In the genomic region with DNA sequence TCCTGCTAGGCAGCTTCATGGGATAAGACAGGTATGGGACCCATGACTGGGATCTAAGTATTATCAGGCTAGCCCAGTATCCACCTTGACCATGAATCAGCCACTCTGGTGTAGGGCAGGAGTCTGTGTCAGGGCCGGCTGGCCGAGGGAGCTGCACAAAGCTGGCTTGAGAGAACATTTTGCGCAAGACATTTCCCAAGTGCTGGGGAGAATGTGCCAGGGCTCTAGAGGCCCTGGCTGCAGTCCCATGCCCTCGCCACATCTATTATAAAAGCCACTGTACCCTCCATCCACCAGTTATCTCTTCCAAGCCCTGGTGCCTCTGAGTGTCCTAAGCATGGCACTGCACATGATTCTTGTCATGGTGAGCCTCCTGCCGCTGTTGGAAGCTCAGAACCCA, we compare ENCODE assay signal across 16 mouse cellular contexts. TPM values are rescaled to one million over a fixed set of nuclear protein-coding genes. Genes with fewer than 3 reads are reported as not detected.
DNase-seq lines count a peak whose midpoint lies in the region; ATAC-seq and TF ChIP-seq lines count a peak whose summit lies in the region.
"Had no signal": no experiment of that assay in that cellular context is flagged by ENCODE, and none has a peak within 500 bp of the region (broad histone marks: within the 10 kb centered on the region; RNA-seq: fewer than 3 reads in every experiment).

Gene Orm2 (plus strand): TSS at position 300 of the 400 bp plus-strand sequence.

- TF ChIP-seq CTCF in heart, adult 2 months (IDR thresholded peaks at IDR 0.05), result no peak

- ATAC-seq in intestine, embryonic 16.5 days, result no peak
- ATAC-seq: intestine, postnatal 0 days had no signal

- H3K27ac ChIP-seq in heart, adult 2 months, result no peak within 1 kb of the TSS
- no peak within 1 kb of the TSS for H3K27ac ChIP-seq in heart, embryonic 10.5 days
- no peak within 1 kb of the TSS for H3K27ac ChIP-seq in intestine, embryonic 16.5 days (ENCODE audit: low read length)

- no peaks in the 10 kb centered on the region for H3K27me3 ChIP-seq in heart, adult 2 months (ENCODE audit: control insufficient read depth, insufficient read depth, low read length)
- H3K27me3 ChIP-seq in heart, embryonic 10.5 days (ENCODE audit: insufficient read depth, poor library complexity, severe bottlenecking), result no peaks in the 10 kb centered on the region
- H3K27me3 ChIP-seq in intestine, embryonic 16.5 days (replicated peaks; ENCODE audit: control insufficient read depth, insufficient read depth, low read length), result no peaks in the 10 kb centered on the region

- no peak within 1 kb of the TSS for H3K4me2 ChIP-seq in intestine, embryonic 16.5 days (ENCODE audit: low read depth, low read length)

- no peak within 1 kb of the TSS for H3K4me3 ChIP-seq in heart, adult 2 months
- H3K4me3 ChIP-seq in heart, embryonic 10.5 days, result no peak within 1 kb of the TSS
- no peak within 1 kb of the TSS for H3K4me3 ChIP-seq in intestine, embryonic 16.5 days (ENCODE audit: low read length)

- no peak for TF ChIP-seq POLR2A in heart, adult 2 months (IDR thresholded peaks at IDR 0.05; ENCODE audit: insufficient read depth, low read depth, low read length)

- no peak within 1 kb of the TSS for H3K9ac ChIP-seq in heart, adult 2 months (ENCODE audit: low read depth, low read length)
- no peak within 1 kb of the TSS for H3K9ac ChIP-seq in intestine, embryonic 16.5 days (ENCODE audit: low read depth, low read length)

- H3K36me3 ChIP-seq in heart, adult 2 months (ENCODE audit: control insufficient read depth, insufficient read depth, low read length), result no peaks in the 10 kb centered on the region
- H3K36me3 ChIP-seq in heart, embryonic 10.5 days, result no peaks in the 10 kb centered on the region
- H3K36me3 ChIP-seq in intestine, embryonic 16.5 days (ENCODE audit: control insufficient read depth, insufficient read depth, low read length), result no peaks in the 10 kb centered on the region

- intact Hi-C loops in heart, adult 2 months (cut with DNase I), result no loop called here
- intact Hi-C loops in heart, postnatal 10 days (cut with DNase I), result no loop called here

- H3K9me3 ChIP-seq in heart, embryonic 10.5 days, result no peaks in the 10 kb centered on the region
- H3K9me3 ChIP-seq in intestine, embryonic 16.5 days (ENCODE audit: control insufficient read depth, low read length), result no peaks in the 10 kb centered on the region

- no peaks in the 10 kb centered on the region; the same call in 1 of the 2 replicates for H3K4me1 ChIP-seq in heart, adult 2 months (ENCODE audit: control insufficient read depth, insufficient read depth, low read length)
- H3K4me1 ChIP-seq in heart, embryonic 10.5 days, result no peaks in the 10 kb centered on the region
- H3K4me1 ChIP-seq in intestine, embryonic 16.5 days (ENCODE audit: control insufficient read depth, insufficient read depth, low read length), result no peaks in the 10 kb centered on the region

- peak; percentile 63 to 71 for DNase-seq in heart, adult 2 months
- DNase-seq in heart, embryonic 10.5 days (ENCODE audit: low spot score), result no peak
- peak; percentile 94 for DNase-seq in adipocyte (ENCODE audit: low spot score)
- peak; percentile 42 to 53 for DNase-seq in heart, postnatal 10 days
- peak; percentile 46 to 63 for DNase-seq in lung, postnatal 4 days
- DNase-seq in frontal cortex, postnatal 25 days (ENCODE audit: low spot score in 2 of 2), result no peak
- DNase-seq: cerebellum, adult 11-12 months; kidney, postnatal 4 days; right cerebral cortex, postnatal 25 days; thymus, postnatal 25 days had no signal

- 59% methylated on average over 5 of the region's 5 CpGs for WGBS in heart, adult 2 months
- WGBS in heart, embryonic 10.5 days, result 86% methylated on average over 5 of the region's 5 CpGs
- WGBS in intestine, embryonic 16.5 days, result 91% methylated on average over 5 of the region's 5 CpGs

- peak; percentile 69; the same call in 1 of the 2 replicates for TF ChIP-seq EP300 in heart, adult 2 months (IDR thresholded peaks at IDR 0.05; ENCODE audit: insufficient read depth, low read depth, low read length)

- H3K79me2 ChIP-seq in heart, adult 2 months (replicated peaks; ENCODE audit: control insufficient read depth, insufficient read depth, low read length), result no peaks in the 10 kb centered on the region

RNA-seq across cellular contexts. Expression of gene Orm2, which starts in this region (rescaled TPM):
- total RNA-seq in heart, adult 2 months (2021), result not detected
- 0.73 TPM in 1 of 2 replicates, not detected in the other for polyA plus RNA-seq in heart, adult 2 months (2012; rRNA removed)
- polyA plus RNA-seq in heart, embryonic 10.5 days (2016; fragmentation: Nextera tagmentation; extraction: Ambion mirVana), result not detected in 2 replicates
- total RNA-seq in heart, postnatal 10 days (2021), result not detected
- polyA plus RNA-seq in intestine, embryonic 16.5 days (2015; fragmentation: Nextera tagmentation; extraction: Ambion mirVana), result not detected in 2 replicates
- polyA plus RNA-seq: heart, postnatal 0 days; intestine, postnatal 0 days; limb, embryonic 14.5 days; lung, embryonic 16.5 days; stomach, embryonic 14.5 days had no signal

Comparison
In these comparisons a context has a peak if more than half of its experiments do, and no peak if none do; other contexts are left out.
1. Peak in DNase-seq in heart, adult 2 months; RNA of the gene not detected or under 1 TPM.
2. Peak in DNase-seq in heart, postnatal 10 days; RNA of the gene not detected or under 1 TPM.
3. DNase-seq: peak in adipocyte (single experiment) and lung, postnatal 4 days (2 of 2); none in heart, embryonic 10.5 days (single experiment) and frontal cortex, postnatal 25 days (0 of 2).